Mouse (Mus musculus) brain, embryonic 14.5 days (tissue): ENCODE data around the gene Spam1.

Experiments
- CTCF ChIP-seq: fragments of 200-500 bp; IDR thresholded peaks from 2 replicates; pipeline ENCODE4 v1.5.1; 2012; ENCODE audit warnings: inconsistent platforms, mild to moderate bottlenecking, moderate library complexity, borderline replicate concordance; ENCODE audit not compliant: insufficient read depth, insufficient read length; ENCODE audit errors: extremely low read depth
- POLR2A ChIP-seq: fragments of 200-500 bp; IDR thresholded peaks from 2 replicates; pipeline ENCODE4 v1.6.1; 2012; ENCODE audit warnings: mild to moderate bottlenecking, inconsistent platforms, borderline replicate concordance; ENCODE audit not compliant: poor library complexity, insufficient read depth, insufficient read length, severe bottlenecking; ENCODE audit errors: extremely low read depth

GRCm38 (mm10) chr6:24766261-24766660 is 24.7 kb upstream of the Spam1 start:
- TF ChIP-seq CTCF = no peak
- no peak for TF ChIP-seq POLR2A
